Mouse (Mus musculus) lung, embryonic 15.5 days (tissue): ENCODE measurements around the gene Dnaaf1. TPM values are rescaled to one million over a fixed set of nuclear protein-coding genes. Genes with fewer than 3 reads are reported as not detected.

Experiments used
- ATAC-seq: fragments of 200-750 bp; cut with Nextera tagmentation; 2 replicates; pipeline ENCODE4 v1.8.0; 2017; ENCODE audit warnings: moderate number of reproducible peaks, borderline replicate concordance; ENCODE audit not compliant: low FRiP score, low TSS enrichment; ENCODE audit errors: extremely low read depth
- H3K27ac ChIP-seq: fragments of 300-500 bp; sonication (generic); 2 replicates; pipeline ENCODE4 v1.5.1; 2015; ENCODE audit warnings: moderate library complexity, mild to moderate bottlenecking, inconsistent platforms
- H3K27me3 ChIP-seq: fragments of 300-500 bp; sonication (generic); 2 replicates; pipeline ENCODE4 v1.6.1; 2015; ENCODE audit warnings: inconsistent platforms
- H3K36me3 ChIP-seq: fragments of 300-500 bp; sonication (generic); 2 replicates; pipeline ENCODE4 v1.6.1; 2015; ENCODE audit warnings: inconsistent platforms
- H3K4me1 ChIP-seq: fragments of 300-500 bp; sonication (generic); 2 replicates; pipeline ENCODE4 v1.6.1; 2015; ENCODE audit warnings: inconsistent platforms
- H3K4me2 ChIP-seq: fragments of 300-500 bp; sonication (generic); 2 replicates; pipeline ENCODE4 v1.6.1; 2015; ENCODE audit warnings: inconsistent platforms, mild to moderate bottlenecking, moderate library complexity
- H3K4me3 ChIP-seq: fragments of 300-500 bp; sonication (generic); 2 replicates; pipeline ENCODE4 v1.5.1; 2015; ENCODE audit warnings: mild to moderate bottlenecking, inconsistent platforms
- H3K9ac ChIP-seq: fragments of 300-500 bp; sonication (generic); 2 replicates; pipeline ENCODE4 v1.6.1; 2015; ENCODE audit warnings: inconsistent platforms
- H3K9me3 ChIP-seq: fragments of 300-500 bp; sonication (generic); 2 replicates; pipeline ENCODE4 v1.6.1; 2016; ENCODE audit warnings: inconsistent platforms
- WGBS: fragments of 180-500 bp; shearing (Covaris S2); methylation state at CpG from one replicate; pipeline ENCODE4 v1.1.7; 2015; 5-methylcytosine and 5-hydroxymethylcytosine counted together
- polyA plus RNA-seq: library from polyadenylated mRNA; unstranded; fragments of >200 nt; fragmentation: Nextera tagmentation; extraction: Ambion mirVana; gene quantifications from 2 replicates; pipeline ENCODE4 v1.2.1, GENCODE M21; 2015

Gene Dnaaf1
- polyA plus RNA-seq, 1 experiment from 2014 or later = 1.1 TPM

- H3K27me3 ChIP-seq = peaks cover 23% of the 10 kb centered on the region
- peak overlapping the region; percentile 50 for H3K9ac ChIP-seq
- H3K4me2 ChIP-seq = peak overlapping the region; percentile 95
- peaks cover 7% of the 10 kb centered on the region; the same call in 1 of the 2 replicates for H3K4me1 ChIP-seq
- no peak overlapping the region for H3K27ac ChIP-seq
- no peaks in the 10 kb centered on the region for H3K9me3 ChIP-seq
- peak overlapping the region; percentile 66 for H3K4me3 ChIP-seq
- 2% methylated on average over 16 of the region's 16 CpGs for WGBS
- ATAC-seq = peak; percentile 48; the same call in 1 of the 2 replicates
- H3K36me3 ChIP-seq = no peaks in the 10 kb centered on the region
Observed at GRCm38 (mm10) chr8:119575366-119575726, 311 bp downstream of the Dnaaf1 start.

- H3K4me3 ChIP-seq = no peak overlapping the region
- peaks cover 5% of the 10 kb centered on the region; the same call in 1 of the 2 replicates for H3K4me1 ChIP-seq
- H3K9ac ChIP-seq = no peak overlapping the region
- no peaks in the 10 kb centered on the region for H3K9me3 ChIP-seq
- 30% methylated on average over 13 of the region's 13 CpGs for WGBS
- H3K4me2 ChIP-seq = no peak overlapping the region
- H3K27me3 ChIP-seq = peaks cover 23% of the 10 kb centered on the region
- H3K36me3 ChIP-seq = no peaks in the 10 kb centered on the region
- H3K27ac ChIP-seq = no peak overlapping the region
- no peak for ATAC-seq
Observed at GRCm38 (mm10) chr8:119579096-119579495, 4.1 kb downstream of the Dnaaf1 start.

GRCm38 (mm10) chr8:119580441-119581161 is 5.6 kb downstream of the Dnaaf1 start:
- Histone ChIP-seq H3K9me3 (no peaks in the 10 kb centered on the region), H3K4me1 (no peaks in the 10 kb centered on the region), H3K36me3 (no peaks in the 10 kb centered on the region), H3K27me3 (peaks cover 23% of the 10 kb centered on the region), H3K4me2 (no peak overlapping the region), H3K27ac (no peak overlapping the region), H3K9ac (no peak overlapping the region), H3K4me3 (no peak overlapping the region)
- ATAC-seq = no peak
- WGBS = 51% methylated on average over 5 of the region's 5 CpGs

GRCm38 (mm10) chr8:119585901-119586300 is 10.9 kb downstream of the Dnaaf1 start:
- 23% methylated on average over 17 of the region's 24 CpGs for WGBS
- no peak overlapping the region for H3K27ac ChIP-seq
- ATAC-seq = peak; percentile 46; the same call in 1 of the 2 replicates
- no peaks in the 10 kb centered on the region for H3K4me1 ChIP-seq
- H3K9me3 ChIP-seq = no peaks in the 10 kb centered on the region
- peak overlapping the region; percentile 19 for H3K9ac ChIP-seq
- peak overlapping the region; percentile 58 for H3K4me2 ChIP-seq
- no peaks in the 10 kb centered on the region for H3K36me3 ChIP-seq
- peak overlapping the region; percentile 30 for H3K4me3 ChIP-seq
- H3K27me3 ChIP-seq = no peaks in the 10 kb centered on the region

GRCm38 (mm10) chr8:119588321-119588720 is 13.3 kb downstream of the Dnaaf1 start:
- no peaks in the 10 kb centered on the region for H3K4me1 ChIP-seq
- no peak overlapping the region for H3K4me2 ChIP-seq
- no peak for ATAC-seq
- H3K27ac ChIP-seq = no peak overlapping the region
- no peak overlapping the region for H3K4me3 ChIP-seq
- no peaks in the 10 kb centered on the region for H3K9me3 ChIP-seq
- no peaks in the 10 kb centered on the region for H3K36me3 ChIP-seq
- 56% methylated on average over 4 of the region's 4 CpGs for WGBS
- no peaks in the 10 kb centered on the region for H3K27me3 ChIP-seq
- H3K9ac ChIP-seq = no peak overlapping the region

- 16% methylated on average over 10 of the region's 10 CpGs for WGBS
- Histone ChIP-seq H3K27me3 (no peaks in the 10 kb centered on the region), H3K9ac (no peak overlapping the region), H3K36me3 (no peaks in the 10 kb centered on the region), H3K4me3 (no peak overlapping the region), H3K4me1 (no peaks in the 10 kb centered on the region), H3K9me3 (no peaks in the 10 kb centered on the region), H3K4me2 (no peak overlapping the region), H3K27ac (no peak overlapping the region)
- ATAC-seq = no peak
Observed at GRCm38 (mm10) chr8:119588844-119589243, 13.8 kb downstream of the Dnaaf1 start.

- H3K9me3 ChIP-seq = no peaks in the 10 kb centered on the region
- H3K4me3 ChIP-seq = no peak overlapping the region
- H3K4me2 ChIP-seq = no peak overlapping the region
- no peak overlapping the region for H3K27ac ChIP-seq
- no peak overlapping the region for H3K9ac ChIP-seq
- no peaks in the 10 kb centered on the region for H3K27me3 ChIP-seq
- H3K4me1 ChIP-seq = no peaks in the 10 kb centered on the region
- ATAC-seq = no peak
- WGBS = 68% methylated on average over 14 of the region's 14 CpGs
- no peaks in the 10 kb centered on the region for H3K36me3 ChIP-seq
Observed at GRCm38 (mm10) chr8:119590348-119590747, 15.3 kb downstream of the Dnaaf1 start.

- H3K27me3 ChIP-seq = no peaks in the 10 kb centered on the region
- no peak for ATAC-seq
- 94% methylated on average over 7 of the region's 7 CpGs for WGBS
Observed at GRCm38 (mm10) chr8:119591456-119591855, 16.4 kb downstream of the Dnaaf1 start.

GRCm38 (mm10) chr8:119603771-119604170 is 28.7 kb downstream of the Dnaaf1 start:
- Histone ChIP-seq H3K4me2 (peak overlapping the region; percentile 81), H3K4me3 (peak overlapping the region; percentile 79), H3K36me3 (peaks cover 28% of the 10 kb centered on the region), H3K27me3 (no peaks in the 10 kb centered on the region), H3K4me1 (peaks cover 9% of the 10 kb centered on the region), H3K27ac (no peak overlapping the region), H3K9me3 (no peaks in the 10 kb centered on the region), H3K9ac (0 out of 2 replicates have a peak overlapping the region, but pooled peaks have one; percentile 83)
- ATAC-seq = no peak
- 90% methylated on average over 4 of the region's 4 CpGs for WGBS

More at GRCm38 (mm10) chr8:119591456-119591855, 16.4 kb downstream of the Dnaaf1 start:
- Histone ChIP-seq H3K9ac (no peak overlapping the region), H3K4me3 (no peak overlapping the region), H3K9me3 (no peaks in the 10 kb centered on the region), H3K27ac (no peak overlapping the region), H3K4me2 (no peak overlapping the region), H3K4me1 (no peaks in the 10 kb centered on the region), H3K36me3 (no peaks in the 10 kb centered on the region)

- H3K27ac ChIP-seq = no peak overlapping the region
- H3K9me3 ChIP-seq = peaks cover 4% of the 10 kb centered on the region; the same call in 1 of the 2 replicates
- H3K4me1 ChIP-seq = peaks cover 9% of the 10 kb centered on the region
- ATAC-seq = no peak
- H3K4me3 ChIP-seq = peak overlapping the region; percentile 79
- H3K36me3 ChIP-seq = peaks cover 21% of the 10 kb centered on the region
- peak overlapping the region; percentile 81 for H3K4me2 ChIP-seq
- H3K27me3 ChIP-seq = no peaks in the 10 kb centered on the region
- 23% methylated on average over 12 of the region's 12 CpGs for WGBS
- H3K9ac ChIP-seq = peak overlapping the region; percentile 83
Observed at GRCm38 (mm10) chr8:119604398-119604803, 29.4 kb downstream of the Dnaaf1 start.

GRCm38 (mm10) chr8:119604996-119605395 is 30.0 kb downstream of the Dnaaf1 start, which contains the start of gene Taf1c:
Gene Taf1c, minus strand, starts transcription at chr8:119605222.
- H3K36me3 ChIP-seq = peaks cover 20% of the 10 kb centered on the region
- H3K27ac ChIP-seq = no peak within 1 kb of the TSS
- H3K9me3 ChIP-seq = peaks cover 4% of the 10 kb centered on the region; the same call in 1 of the 2 replicates
- peaks cover 9% of the 10 kb centered on the region for H3K4me1 ChIP-seq
- peak; percentile 73; the same call in 1 of the 2 replicates for ATAC-seq
- peak within 1 kb of the TSS; percentile 81 for H3K4me2 ChIP-seq
- under 1% methylated on average over 23 of the region's 23 CpGs for WGBS
- H3K9ac ChIP-seq = peak within 1 kb of the TSS; percentile 83
- H3K4me3 ChIP-seq = peak within 1 kb of the TSS; percentile 79
- H3K27me3 ChIP-seq = no peaks in the 10 kb centered on the region

GRCm38 (mm10) chr8:119606224-119606623 is 31.2 kb downstream of the Dnaaf1 start:
- Histone ChIP-seq H3K4me1 (peaks cover 9% of the 10 kb centered on the region), H3K4me2 (no peak overlapping the region), H3K9ac (no peak overlapping the region), H3K9me3 (peaks cover 4% of the 10 kb centered on the region; the same call in 1 of the 2 replicates), H3K4me3 (no peak overlapping the region), H3K36me3 (peaks cover 9% of the 10 kb centered on the region; the same call in 1 of the 2 replicates), H3K27ac (no peak overlapping the region), H3K27me3 (no peaks in the 10 kb centered on the region)
- ATAC-seq = no peak
- WGBS = 71% methylated on average over 2 of the region's 2 CpGs
